Mouse (Mus musculus) kidney, adult 8-10 months (tissue): ENCODE measurements around the gene Slain2.
A peak's percentile ranks its signal among the peaks of the same experiment; 100 is the strongest.
"Not testable (repeated sequence)": the region's sequence is repeated elsewhere in the genome, so short reads cannot be mapped to it uniquely, and the experiment has no call there.

Source experiments
- DNase-seq, 2 experiments: peaks; one replicate each; pipeline ENCODE4 v3.0.0; 2022

The Slain2 gene

GRCm38 (mm10) chr5:72953996-72954604 is 40.0 kb downstream of the Slain2 start:
- DNase-seq: no peak

- DNase-seq: no peak
Observed at GRCm38 (mm10) chr5:72957281-72957680, 43.2 kb downstream of the Slain2 start.

- DNase-seq: no peak
Observed at GRCm38 (mm10) chr5:72960096-72960495, 46.0 kb downstream of the Slain2 start.

- no peak for DNase-seq
Observed at GRCm38 (mm10) chr5:72965706-72966105, 51.6 kb downstream of the Slain2 start.

- no peak for DNase-seq
Observed at GRCm38 (mm10) chr5:72972435-72972834, 58.3 kb downstream of the Slain2 start.

GRCm38 (mm10) chr5:72972934-72973333 is 58.8 kb downstream of the Slain2 start:
- DNase-seq: no peak

GRCm38 (mm10) chr5:72974602-72975001 is 60.5 kb downstream of the Slain2 start, which contains the start of gene Gm10135:
Gene Gm10135 (minus strand): TSS chr5:72974702.
- DNase-seq: no peak

GRCm38 (mm10) chr5:72975996-72976395 is 61.9 kb downstream of the Slain2 start:
- no peak for DNase-seq

- DNase-seq: no peak
Observed at GRCm38 (mm10) chr5:72976539-72976938, 62.4 kb downstream of the Slain2 start.

GRCm38 (mm10) chr5:72984091-72984490 is 70.0 kb downstream of the Slain2 start:
- no peak for DNase-seq

GRCm38 (mm10) chr5:72987786-72988185 is 73.7 kb downstream of the Slain2 start:
- no peak for DNase-seq

- DNase-seq: no peak
Observed at GRCm38 (mm10) chr5:72989756-72990155, 75.7 kb downstream of the Slain2 start.

GRCm38 (mm10) chr5:72992474-72992873 is 78.4 kb downstream of the Slain2 start:
- no peak for DNase-seq

GRCm38 (mm10) chr5:72994424-72994823 is 80.3 kb downstream of the Slain2 start:
- no peak for DNase-seq

GRCm38 (mm10) chr5:72994928-72995327 is 80.8 kb downstream of the Slain2 start:
- no peak for DNase-seq

GRCm38 (mm10) chr5:72995379-72995778 is 81.3 kb downstream of the Slain2 start:
- DNase-seq: no peak

- DNase-seq: not testable (repeated sequence)
Observed at GRCm38 (mm10) chr5:72998546-72998945, 84.4 kb downstream of the Slain2 start.

GRCm38 (mm10) chr5:73004046-73004445 is 89.9 kb downstream of the Slain2 start:
- no peak for DNase-seq

- DNase-seq: no peak
Observed at GRCm38 (mm10) chr5:73006784-73007581, 92.9 kb downstream of the Slain2 start, which contains the start of gene Slc10a4. Gene Slc10a4 (plus strand): TSS chr5:73006883.

GRCm38 (mm10) chr5:73007582-73007959 is 93.5 kb downstream of the Slain2 start:
- no peak for DNase-seq

GRCm38 (mm10) chr5:73008230-73008629 is 94.1 kb downstream of the Slain2 start:
- DNase-seq: peak in 1 of 2 experiments; percentile 17

GRCm38 (mm10) chr5:73011806-73012205 is 97.7 kb downstream of the Slain2 start:
- DNase-seq: not testable (repeated sequence)

GRCm38 (mm10) chr5:73012884-73013610 is 98.9 kb downstream of the Slain2 start:
- not testable (repeated sequence) for DNase-seq
